Mouse (Mus musculus): ENCODE results near the gene Grap2.
A peak's percentile ranks its signal among the peaks of the same experiment; 100 is the strongest.

Gene Grap2

GRCm38 (mm10) chr15:80682343-80682742 lies 109.9 kb downstream of the Grap2 start:
- no peak for DNase-seq (ENCODE audit: low read depth)

DNA sequence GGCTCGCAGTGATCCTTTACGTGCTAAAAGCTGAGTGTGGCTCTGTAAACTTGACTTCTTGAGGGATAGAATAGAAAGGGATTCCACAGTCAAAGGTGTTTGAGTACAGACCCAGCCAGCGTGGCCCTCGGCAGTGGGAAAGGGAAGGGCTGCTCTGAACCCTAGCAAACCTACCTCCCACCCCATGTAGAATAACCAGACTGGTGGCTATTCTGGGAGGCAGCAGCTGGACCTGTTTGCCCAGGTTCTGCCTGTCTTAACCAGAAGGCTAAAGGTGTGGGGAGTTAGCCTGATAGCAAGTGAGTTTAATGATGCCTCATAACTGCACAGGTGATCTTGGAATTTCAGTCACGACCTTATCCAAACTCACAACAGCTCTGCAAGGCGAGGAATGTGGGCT lies 110.8 kb downstream of the Grap2 start:
- no peak for DNase-seq (ENCODE audit: low read depth)

- DNase-seq (ENCODE audit: low read depth): no peak
Measured at GRCm38 (mm10) chr15:80683990-80684389, 111.6 kb downstream of the Grap2 start.

GRCm38 (mm10) chr15:80684786-80685602 lies 112.6 kb downstream of the Grap2 start:
- DNase-seq (ENCODE audit: low read depth): no peak

DNA sequence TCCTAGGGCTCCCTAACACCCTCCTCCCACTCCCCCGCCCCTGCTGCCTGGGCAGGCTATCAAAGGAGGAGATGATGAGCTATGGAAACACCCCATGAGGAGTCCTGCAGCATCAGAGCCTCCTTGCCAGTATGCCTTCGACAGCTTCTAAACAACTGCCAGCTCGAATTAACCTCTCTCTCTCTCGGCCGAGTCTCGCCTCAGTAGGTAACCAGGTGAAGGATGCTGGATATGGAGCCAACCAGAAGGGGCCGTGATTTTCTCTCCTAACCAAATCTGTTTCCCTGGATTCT lies 113.2 kb downstream of the Grap2 start:
- DNase-seq (ENCODE audit: low read depth): no peak

DNA sequence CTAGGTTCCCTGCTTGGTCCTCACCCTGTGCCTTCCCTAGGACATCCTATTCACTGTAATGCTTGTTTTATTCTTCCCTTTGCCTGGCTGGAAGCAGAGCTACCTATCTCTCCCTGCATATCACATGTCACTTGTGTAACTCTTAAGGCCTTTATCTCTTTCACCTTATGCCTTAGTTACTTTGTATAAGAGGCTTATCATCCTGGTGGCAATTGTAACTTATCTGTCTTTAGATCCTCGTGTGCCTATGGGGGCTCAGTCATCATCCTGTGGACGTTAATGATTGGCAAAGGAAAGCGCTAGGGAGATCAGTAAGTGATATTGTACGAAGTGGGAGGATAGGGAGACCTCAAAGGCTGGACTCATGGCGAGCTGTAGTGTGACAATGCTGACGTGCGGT lies 116.1 kb downstream of the Grap2 start:
- no peak for DNase-seq (ENCODE audit: low read depth)

DNA sequence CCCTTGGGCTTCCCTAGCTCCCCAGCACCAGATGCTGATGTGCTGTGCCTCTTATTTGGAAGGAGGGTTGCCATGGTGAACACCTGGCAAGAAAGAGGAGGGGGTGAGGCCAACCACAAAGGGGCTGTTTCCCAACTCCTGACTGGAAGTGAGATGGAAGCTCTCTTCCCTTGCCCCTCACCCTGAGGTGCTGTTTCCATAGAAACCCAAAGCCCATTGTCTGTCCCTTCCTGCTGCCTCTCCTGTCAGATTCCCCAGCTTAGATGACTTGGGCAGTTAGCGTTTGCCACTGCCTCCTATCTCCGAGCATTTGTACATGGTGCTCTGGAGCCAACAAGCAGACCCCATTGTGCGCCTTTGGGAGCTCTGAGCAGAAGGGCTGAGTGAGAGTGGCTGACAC lies 121.1 kb downstream of the Grap2 start:
- DNase-seq (ENCODE audit: low read depth): no peak

DNA sequence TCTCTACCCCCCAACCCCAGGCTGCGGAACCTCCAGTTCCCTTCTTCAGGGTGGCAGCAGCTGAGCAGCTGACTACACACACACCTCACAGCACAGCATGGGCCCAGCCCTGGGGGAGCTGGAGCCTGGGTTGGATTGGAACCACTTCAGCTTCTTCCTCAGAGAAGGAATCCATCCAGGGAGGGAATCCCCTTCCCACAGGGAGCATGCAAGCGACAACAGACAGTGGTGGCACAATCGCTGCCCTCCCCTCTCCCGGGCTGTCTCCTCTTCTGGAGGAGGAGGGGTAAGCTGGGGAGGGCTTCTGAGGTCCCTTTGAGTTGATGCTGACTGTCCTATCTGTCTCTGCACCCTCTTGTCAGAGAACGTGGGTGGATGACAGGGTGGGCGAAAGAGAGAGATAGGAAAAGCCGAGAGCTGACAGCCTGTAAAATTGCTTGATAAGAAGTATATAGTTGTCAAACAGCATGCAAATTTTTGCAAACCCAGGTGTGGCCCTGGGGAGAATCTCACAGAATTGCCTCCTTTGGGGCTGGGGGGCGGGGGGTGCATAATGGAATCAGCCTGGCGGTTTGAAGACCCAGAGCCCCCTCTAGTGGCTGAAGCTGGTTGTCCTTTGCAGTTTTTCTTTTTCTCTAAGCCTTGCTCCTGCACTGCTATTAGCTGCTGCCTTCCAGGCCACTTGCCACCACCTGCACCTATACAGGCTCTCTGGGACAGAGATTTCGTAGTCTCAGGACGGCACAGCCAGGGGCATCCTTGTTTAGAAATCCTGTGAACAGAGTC lies 121.9 kb downstream of the Grap2 start:
- peak; percentile 58 for DNase-seq (ENCODE audit: low read depth)

DNA sequence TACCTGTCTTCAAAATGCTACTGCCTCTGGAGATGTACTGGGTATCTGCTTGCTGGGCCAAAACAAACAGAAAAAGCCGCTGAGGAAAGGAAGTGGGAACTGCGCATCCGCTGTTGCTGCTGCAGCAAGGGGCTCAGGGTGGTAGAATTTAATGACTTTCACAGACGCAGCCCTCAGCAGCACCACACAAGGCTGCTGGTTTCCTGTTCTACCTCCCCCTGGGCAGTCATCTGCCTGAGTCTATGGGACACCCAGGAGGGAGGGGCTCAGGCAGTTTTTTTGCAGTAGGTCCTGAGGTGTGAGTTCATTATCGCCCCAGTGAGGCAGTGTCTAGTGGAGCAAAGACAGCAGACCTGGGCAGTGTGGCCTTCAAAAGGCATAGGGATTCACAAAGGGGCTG lies 125.2 kb downstream of the Grap2 start:
- no peak for DNase-seq (ENCODE audit: low read depth)

DNA sequence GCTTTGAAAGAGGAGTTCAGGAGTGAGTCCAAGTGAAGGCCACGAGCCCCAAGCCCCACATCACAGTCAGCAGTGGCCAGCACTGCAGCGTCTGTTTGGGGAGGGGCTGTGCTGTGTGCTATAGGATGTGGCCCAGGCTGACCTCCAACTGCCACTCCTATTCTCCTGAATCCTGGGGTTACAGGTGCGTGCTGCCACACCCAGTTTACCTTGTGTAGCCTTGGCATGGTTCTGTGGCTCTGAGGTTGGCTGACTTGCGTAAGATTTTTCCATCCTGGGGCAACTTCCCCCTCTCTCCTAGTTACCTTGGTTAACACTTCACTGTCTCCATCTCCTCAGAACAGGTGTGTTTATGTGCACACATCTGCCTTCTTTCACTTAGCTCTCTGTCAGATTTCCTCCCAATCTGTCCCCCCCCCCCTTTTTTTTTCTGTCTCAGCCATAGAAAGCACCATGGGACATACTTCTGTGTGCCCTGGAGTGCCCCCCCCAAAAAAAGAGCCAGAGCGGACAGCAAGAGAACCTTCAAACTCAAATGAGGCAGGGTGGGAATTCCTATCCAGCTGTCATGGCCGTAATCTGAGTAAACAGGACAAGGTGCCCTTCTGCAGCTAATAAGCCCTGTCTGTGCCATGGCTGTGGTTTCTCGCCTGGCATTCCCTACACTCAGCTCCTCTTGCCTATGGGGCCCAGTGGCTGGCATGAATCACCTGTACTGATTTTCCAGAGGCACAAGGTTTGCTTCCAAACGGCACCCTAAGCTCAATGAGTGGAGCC lies 129.3 kb downstream of the Grap2 start:
- no peak for DNase-seq (ENCODE audit: low read depth)

Data from c-Kit-positive CD71-negative TER-119-negative erythroid progenitor cells, embryonic 14.5 days (primary cell).